Mouse (Mus musculus) megakaryocyte, embryonic 14.5 days (primary cell): ENCODE results near the gene Trabd2b.

ENCODE experiments used
- FLI1 ChIP-seq: IDR thresholded peaks from 2 replicates; pipeline ENCODE4 v1.6.1; 2012; ENCODE audit warnings: low read length, inconsistent platforms, mixed read lengths
- GATA1 ChIP-seq: IDR thresholded peaks from 3 replicates; pipeline ENCODE4 v1.6.1; 2012; ENCODE audit warnings: mixed read lengths, low read length, inconsistent platforms, borderline replicate concordance

- no peak for TF ChIP-seq GATA1
- no peak for TF ChIP-seq FLI1
Observed at GRCm38 (mm10) chr4:114504227-114505041, 97.9 kb downstream of the Trabd2b start.
